Mouse (Mus musculus): Measurements from ENCODE around the gene Gp9. TPM values are rescaled to one million over a fixed set of nuclear protein-coding genes. Genes with fewer than 3 reads are reported as not detected.

Gp9 gene
- total RNA-seq (2021) = under 1 TPM; 0.39 to 0.60 TPM
- long read RNA-seq, experiment 1 = 0 reads
- long read RNA-seq, experiment 2 = 0 reads

- DNase-seq (ENCODE audit: low spot score in 2 of 2) = no peak
These were observed at the start of gene Gp9 for GRCm38 (mm10) chr6:87777842-87778241. Gene Gp9 (plus strand): TSS chr6:87778072.

- DNase-seq (ENCODE audit: low spot score in 2 of 2) = no peak
These were observed 49.8 kb upstream of the Gp9 start for GRCm38 (mm10) chr6:87728102-87728501.

GRCm38 (mm10) chr6:87730141-87730540 lies 47.7 kb upstream of the Gp9 start:
- DNase-seq (ENCODE audit: low spot score in 2 of 2) = no peak

GRCm38 (mm10) chr6:87730591-87731462 lies 47.0 kb upstream of the Gp9 start, which contains the start of gene Efcc1:
Gene Efcc1 (plus strand): TSS chr6:87730869.
- DNase-seq (ENCODE audit: low spot score in 2 of 2) = peak; percentile 30 to 47

GRCm38 (mm10) chr6:87731463-87732095 lies 46.3 kb upstream of the Gp9 start:
- no peak for DNase-seq (ENCODE audit: low spot score in 2 of 2)

GRCm38 (mm10) chr6:87732151-87733011 lies 45.5 kb upstream of the Gp9 start:
- no peak for DNase-seq (ENCODE audit: low spot score in 2 of 2)

- DNase-seq (ENCODE audit: low spot score in 2 of 2) = peak in 1 of 2 experiments; percentile 34
These were observed 44.5 kb upstream of the Gp9 start for GRCm38 (mm10) chr6:87733131-87733930.

GRCm38 (mm10) chr6:87734136-87734535 lies 43.7 kb upstream of the Gp9 start:
- no peak for DNase-seq (ENCODE audit: low spot score in 2 of 2)

- DNase-seq (ENCODE audit: low spot score in 2 of 2) = no peak
These were observed 40.9 kb upstream of the Gp9 start for GRCm38 (mm10) chr6:87736923-87737322.

GRCm38 (mm10) chr6:87737921-87738626 lies 39.8 kb upstream of the Gp9 start:
- DNase-seq (ENCODE audit: low spot score in 2 of 2) = no peak

- DNase-seq (ENCODE audit: low spot score in 2 of 2) = no peak
These were observed 38.0 kb upstream of the Gp9 start for GRCm38 (mm10) chr6:87739898-87740297.

- DNase-seq (ENCODE audit: low spot score in 2 of 2) = no peak
These were observed 37.4 kb upstream of the Gp9 start for GRCm38 (mm10) chr6:87740496-87740895.

- DNase-seq (ENCODE audit: low spot score in 2 of 2) = no peak
These were observed 35.9 kb upstream of the Gp9 start for GRCm38 (mm10) chr6:87741978-87742377.

- peak in 1 of 2 experiments; percentile 26 for DNase-seq (ENCODE audit: low spot score in 2 of 2)
These were observed 35.1 kb upstream of the Gp9 start for GRCm38 (mm10) chr6:87742804-87743203.

GRCm38 (mm10) chr6:87743281-87743680 lies 34.6 kb upstream of the Gp9 start:
- no peak for DNase-seq (ENCODE audit: low spot score in 2 of 2)

- no peak for DNase-seq (ENCODE audit: low spot score in 2 of 2)
These were observed 33.2 kb upstream of the Gp9 start for GRCm38 (mm10) chr6:87744632-87745031.

- no peak for DNase-seq (ENCODE audit: low spot score in 2 of 2)
These were observed 32.6 kb upstream of the Gp9 start for GRCm38 (mm10) chr6:87745301-87745700.

- DNase-seq (ENCODE audit: low spot score in 2 of 2) = no peak
These were observed 31.8 kb upstream of the Gp9 start for GRCm38 (mm10) chr6:87746059-87746458.

GRCm38 (mm10) chr6:87746849-87747248 lies 31.0 kb upstream of the Gp9 start:
- DNase-seq (ENCODE audit: low spot score in 2 of 2) = no peak

- no peak for DNase-seq (ENCODE audit: low spot score in 2 of 2)
These were observed 29.8 kb upstream of the Gp9 start for GRCm38 (mm10) chr6:87748078-87748477.

All from layer of hippocampus, postnatal 14 days (tissue).